Mouse (Mus musculus) kidney, postnatal 0 days (tissue): ENCODE measurements around the gene Mapk1ip1. TPM values are rescaled to one million over a fixed set of nuclear protein-coding genes. Genes with fewer than 3 reads are reported as not detected.

Experiments used
- ATAC-seq: fragments of 200-750 bp; cut with Nextera tagmentation; replicated peaks from 2 replicates; pipeline ENCODE4 v1.8.0; 2017; ENCODE audit warnings: low read depth, moderate number of reproducible peaks, moderate TSS enrichment, moderate library complexity; ENCODE audit not compliant: low FRiP score
- DNase-seq: peaks from one replicate; pipeline ENCODE4 v3.0.0-alpha.2; 2016; ENCODE audit warnings: low spot score
- H3K27ac ChIP-seq: fragments of 300-500 bp; sonication (generic); 2 replicates; pipeline ENCODE4 v1.5.1; 2014; ENCODE audit warnings: mild to moderate bottlenecking
- H3K27me3 ChIP-seq: fragments of 300-500 bp; sonication (generic); 2 replicates; pipeline ENCODE4 v1.6.1; 2014; ENCODE audit warnings: low read length, mixed read lengths; ENCODE audit not compliant: insufficient read depth
- H3K36me3 ChIP-seq: fragments of 300-500 bp; sonication (generic); 2 replicates; pipeline ENCODE4 v1.6.1; 2014; ENCODE audit warnings: low read length, mixed read lengths; ENCODE audit not compliant: insufficient read depth
- H3K4me1 ChIP-seq: fragments of 300-500 bp; sonication (generic); replicated peaks from 2 replicates; pipeline ENCODE4 v1.6.1; 2014; ENCODE audit warnings: antibody characterized with exemption, low read length, mixed read lengths; ENCODE audit not compliant: insufficient read depth
- H3K4me2 ChIP-seq: fragments of 300-500 bp; sonication (generic); 2 replicates; pipeline ENCODE4 v1.6.1; 2014; ENCODE audit warnings: mild to moderate bottlenecking, low read length, moderate library complexity, mixed read lengths
- H3K4me3 ChIP-seq: fragments of 300-500 bp; sonication (generic); replicated peaks from 2 replicates; pipeline ENCODE4 v1.5.1; 2014; ENCODE audit warnings: low read depth, low read length
- H3K9ac ChIP-seq: fragments of 300-500 bp; sonication (generic); 2 replicates; pipeline ENCODE4 v1.6.1; 2014; ENCODE audit warnings: low read depth, low read length
- H3K9me3 ChIP-seq: fragments of 300-500 bp; sonication (generic); replicated peaks from 2 replicates; pipeline ENCODE4 v1.6.1; 2016; ENCODE audit warnings: low read length, inconsistent platforms, mixed read lengths
- CTCF ChIP-seq: IDR thresholded peaks from 2 replicates; pipeline ENCODE4 v1.5.1; 2016; ENCODE audit warnings: antibody characterized with exemption, low read depth, mild to moderate bottlenecking, moderate library complexity
- WGBS: fragments of 180-500 bp; shearing (Covaris S2); extraction: QIAGEN DNeasy Blood & Tissue Kit; methylation state at CpG from one replicate; pipeline ENCODE4 v1.1.7; 2014; 5-methylcytosine and 5-hydroxymethylcytosine counted together
- polyA plus RNA-seq: library from polyadenylated mRNA; unstranded; fragments of >200 nt; fragmentation: Nextera tagmentation; extraction: Ambion mirVana; gene quantifications from 2 replicates; pipeline ENCODE4 v1.2.1, GENCODE M21; 2015

The Mapk1ip1 gene
- polyA plus RNA-seq, 1 experiment from 2014 or later, result 19.5 TPM

DNA sequence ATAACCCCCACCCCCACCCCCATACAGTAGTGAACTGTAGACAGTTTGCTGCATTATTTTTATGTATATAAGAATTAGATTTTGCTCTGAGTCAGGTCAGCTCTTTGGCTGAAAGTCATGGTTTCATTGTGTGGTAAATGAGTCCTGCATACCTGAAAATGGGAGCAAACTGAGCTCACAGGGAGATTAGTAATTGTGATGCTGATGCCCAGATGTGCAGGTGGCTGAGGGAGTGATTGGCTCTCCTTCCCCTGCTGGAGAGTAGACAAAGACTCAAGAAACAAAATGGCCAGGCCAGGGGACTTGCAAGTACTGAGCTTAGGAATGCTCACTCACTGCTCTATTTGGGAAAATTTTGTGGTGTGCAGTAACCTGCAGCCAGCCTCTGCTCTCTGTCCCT, 4.0 kb upstream of the Mapk1ip1 start:
- peaks cover 14% of the 10 kb centered on the region for H3K4me1 ChIP-seq
- ATAC-seq (no peak), DNase-seq (no peak)
- no peak overlapping the region for H3K27ac ChIP-seq
- H3K4me3 ChIP-seq, result no peak overlapping the region
- no peak overlapping the region for H3K9ac ChIP-seq
- no peak overlapping the region for H3K4me2 ChIP-seq
- H3K9me3 ChIP-seq, result no peaks in the 10 kb centered on the region
- no peak for TF ChIP-seq CTCF
- H3K27me3 ChIP-seq, result no peaks in the 10 kb centered on the region
- no peaks in the 10 kb centered on the region; the same call in 1 of the 2 replicates for H3K36me3 ChIP-seq

DNA sequence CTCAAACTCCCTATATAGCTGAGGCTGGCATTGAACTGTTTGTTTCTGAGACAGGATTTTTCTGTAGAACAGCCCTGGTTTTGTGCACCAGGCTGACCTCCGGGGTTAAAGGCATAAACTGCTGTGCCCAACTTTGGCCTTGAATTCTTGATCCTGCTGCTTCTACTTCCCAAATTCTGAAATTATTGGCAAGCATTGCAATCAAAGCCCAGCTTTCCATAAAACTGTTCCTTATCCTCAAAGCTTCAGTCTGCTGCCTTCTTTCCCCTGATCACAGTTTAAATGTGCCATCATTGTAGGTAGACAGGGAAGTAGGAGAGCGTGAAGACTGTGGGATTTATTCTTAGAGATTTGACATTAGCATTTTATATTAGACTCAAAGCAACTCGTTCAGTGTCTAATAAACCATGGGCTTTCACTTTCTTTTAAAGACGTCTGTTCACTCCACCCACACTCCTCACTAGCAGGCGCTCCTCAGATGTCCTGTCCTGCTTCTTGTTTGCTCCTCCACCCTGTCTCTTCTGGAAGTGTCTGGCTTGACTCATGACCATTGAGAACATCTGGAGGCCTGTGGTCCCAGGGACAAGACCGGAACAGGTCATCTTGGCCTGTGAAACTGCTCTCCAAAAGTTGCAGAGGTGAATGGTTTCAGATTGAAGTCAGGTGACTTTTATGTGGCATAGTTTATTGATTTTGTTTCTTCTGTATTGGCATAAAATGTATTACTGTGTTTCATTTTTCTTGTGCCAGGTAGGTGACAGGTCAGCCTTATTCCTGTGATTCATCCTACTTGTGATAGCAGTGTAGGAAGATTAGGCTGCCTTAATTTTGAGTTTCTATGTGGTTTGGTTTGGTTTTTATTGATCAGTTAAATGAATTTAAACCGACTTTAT, 2.2 kb upstream of the Mapk1ip1 start:
- Histone ChIP-seq H3K4me2 (peak overlapping the region; percentile 91; the same call in 1 of the 2 replicates), H3K9ac (no peak overlapping the region), H3K27ac (no peak overlapping the region), H3K4me1 (peaks cover 28% of the 10 kb centered on the region), H3K27me3 (no peaks in the 10 kb centered on the region), H3K36me3 (no peaks in the 10 kb centered on the region; the same call in 1 of the 2 replicates), H3K4me3 (no peak overlapping the region), H3K9me3 (no peaks in the 10 kb centered on the region)
- ATAC-seq (no peak), DNase-seq (no peak)
- 74% methylated on average over 7 of the region's 7 CpGs for WGBS
- no peak for TF ChIP-seq CTCF

- ATAC-seq (no peak), DNase-seq (peak; percentile 9)
- Histone ChIP-seq H3K9me3 (no peaks in the 10 kb centered on the region), H3K36me3 (no peaks in the 10 kb centered on the region; the same call in 1 of the 2 replicates), H3K4me2 (peak overlapping the region; percentile 91), H3K9ac (peak overlapping the region; percentile 90), H3K27ac (0 out of 2 replicates have a peak overlapping the region, but pooled peaks have one; percentile 96), H3K4me1 (peaks cover 32% of the 10 kb centered on the region), H3K4me3 (peak overlapping the region; percentile 96), H3K27me3 (no peaks in the 10 kb centered on the region)
- 37% methylated on average over 13 of the region's 13 CpGs for WGBS
- TF ChIP-seq CTCF, result no peak
These were observed 1.4 kb upstream of the Mapk1ip1 start for GRCm38 (mm10) chr7:138847316-138848027.

DNA sequence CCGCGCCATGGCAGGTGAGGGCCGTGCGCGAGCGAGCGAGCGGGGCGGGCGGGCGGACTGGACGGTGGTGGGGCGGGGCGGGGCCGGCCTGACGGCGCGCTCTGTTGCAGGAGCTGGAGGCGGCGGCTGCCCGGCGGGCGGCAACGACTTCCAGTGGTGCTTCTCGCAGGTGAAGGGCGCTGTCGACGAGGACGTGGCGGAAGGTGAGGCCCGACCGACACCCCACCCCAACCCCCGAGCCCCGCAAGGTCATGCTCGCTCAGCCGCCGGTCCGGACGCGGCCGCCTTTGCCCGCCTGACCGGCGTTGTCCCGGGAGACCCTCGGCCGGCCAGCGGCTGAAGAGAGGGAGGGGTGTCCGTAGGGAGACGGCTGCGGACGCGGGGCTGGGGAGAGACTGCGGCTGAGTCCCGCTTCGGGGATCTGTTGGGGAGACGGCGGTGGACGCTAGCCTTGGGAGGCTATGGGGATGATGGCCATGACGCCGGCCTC, 474 bp upstream of the Mapk1ip1 start:
- DNase-seq, result no peak
- Histone ChIP-seq H3K9ac (peak overlapping the region; percentile 90), H3K4me1 (peaks cover 32% of the 10 kb centered on the region), H3K9me3 (no peaks in the 10 kb centered on the region), H3K27me3 (no peaks in the 10 kb centered on the region), H3K4me2 (peak overlapping the region; percentile 91), H3K4me3 (peak overlapping the region; percentile 96), H3K36me3 (no peaks in the 10 kb centered on the region; the same call in 1 of the 2 replicates), H3K27ac (peak overlapping the region; percentile 96)
- no peak for TF ChIP-seq CTCF
- ATAC-seq, result peak; percentile 80
- under 1% methylated on average over 55 of the region's 61 CpGs for WGBS

- no peaks in the 10 kb centered on the region for H3K27me3 ChIP-seq
- peak overlapping the region; percentile 96 for H3K4me3 ChIP-seq
- DNase-seq, result no peak
- H3K4me2 ChIP-seq, result peak overlapping the region; percentile 91
- H3K27ac ChIP-seq, result peak overlapping the region; percentile 96; the same call in 1 of the 2 replicates
- no peaks in the 10 kb centered on the region for H3K9me3 ChIP-seq
- no peak for ATAC-seq
- WGBS, result 20% methylated on average over 8 of the region's 8 CpGs
- peaks cover 32% of the 10 kb centered on the region for H3K4me1 ChIP-seq
- no peak overlapping the region for H3K9ac ChIP-seq
- no peak for TF ChIP-seq CTCF
- H3K36me3 ChIP-seq, result no peaks in the 10 kb centered on the region
These were observed 962 bp downstream of the Mapk1ip1 start for GRCm38 (mm10) chr7:138845111-138845510.

GRCm38 (mm10) chr7:138843421-138843820, 2.7 kb downstream of the Mapk1ip1 start:
- H3K4me3 ChIP-seq, result no peak overlapping the region
- DNase-seq (no peak), ATAC-seq (no peak)
- no peaks in the 10 kb centered on the region for H3K36me3 ChIP-seq
- no peak overlapping the region for H3K27ac ChIP-seq
- no peak overlapping the region for H3K9ac ChIP-seq
- H3K4me1 ChIP-seq, result peaks cover 31% of the 10 kb centered on the region
- WGBS, result 92% methylated on average over 4 of the region's 4 CpGs
- no peaks in the 10 kb centered on the region for H3K9me3 ChIP-seq
- TF ChIP-seq CTCF, result no peak
- H3K4me2 ChIP-seq, result no peak overlapping the region
- no peaks in the 10 kb centered on the region for H3K27me3 ChIP-seq
